8 mouse cellular contexts compared by ENCODE assay signal in genomic region chr5:108677605-108678295, GRCm38 (mm10). TPM values are rescaled to one million over a fixed set of nuclear protein-coding genes. Genes with fewer than 3 reads are reported as not detected.
DNase-seq lines count a peak whose midpoint lies in the region; ATAC-seq and TF ChIP-seq lines count a peak whose summit lies in the region.

No protein-coding gene starts in this region.

- peak overlapping the region; percentile 52 for H3K9ac ChIP-seq in heart, embryonic 15.5 days
- peak overlapping the region; percentile 79 for H3K9ac ChIP-seq in liver, embryonic 13.5 days

- peaks cover 14% of the 10 kb centered on the region for H3K4me1 ChIP-seq in heart, embryonic 15.5 days (replicated peaks)
- H3K4me1 ChIP-seq in liver, embryonic 13.5 days (replicated peaks) = peaks cover 81% of the 10 kb centered on the region
- no peaks in the 10 kb centered on the region for H3K4me1 ChIP-seq in thymus, adult 2 months (replicated peaks; ENCODE audit: control insufficient read depth, insufficient read depth, low read length)

- H3K4me2 ChIP-seq in heart, embryonic 15.5 days = peak overlapping the region; percentile 85
- H3K4me2 ChIP-seq in liver, embryonic 13.5 days = peak overlapping the region; percentile 75

- no peak for TF ChIP-seq CTCF in thymus, adult 2 months (IDR thresholded peaks at IDR 0.05; ENCODE audit: borderline replicate concordance, control insufficient read depth, extremely low read depth, insufficient read depth, low read length, poor library complexity)

- peaks cover 4% of the 10 kb centered on the region; the same call in 1 of the 2 replicates for H3K36me3 ChIP-seq in heart, embryonic 15.5 days
- H3K36me3 ChIP-seq in liver, embryonic 13.5 days = peaks cover 14% of the 10 kb centered on the region
- H3K36me3 ChIP-seq in thymus, adult 2 months (ENCODE audit: control insufficient read depth, insufficient read depth, low read length) = no peaks in the 10 kb centered on the region

- peak overlapping the region; percentile 65 for H3K27ac ChIP-seq in heart, embryonic 15.5 days
- H3K27ac ChIP-seq in liver, embryonic 13.5 days = peak overlapping the region; percentile 96
- no peak overlapping the region for H3K27ac ChIP-seq in thymus, adult 2 months (ENCODE audit: control insufficient read depth, insufficient read depth, low read length)

- ATAC-seq in heart, embryonic 15.5 days (replicated peaks; ENCODE audit: insufficient number of reproducible peaks, insufficient read depth, low FRiP score, low read depth) = peak; percentile 57
- peak; percentile 47 for ATAC-seq in liver, embryonic 13.5 days (ENCODE audit: low read depth)

- DNase-seq in kidney, adult 11 months = peak; percentile 42
- DNase-seq in kidney, adult 8-10 months = no peak
- DNase-seq in embryo, embryonic 9.5 days (ENCODE audit: extremely low spot score) = peak; percentile 79
- DNase-seq in kidney, postnatal 4 days = peak; percentile 74 to 84
- DNase-seq in liver, embryonic 13.5 days = peak; percentile 55
- DNase-seq in retina, embryonic 14.5 days (ENCODE audit: low spot score) = peak; percentile 76
- no peak for DNase-seq in thymus, adult 2 months

- 6% methylated on average over 25 of the region's 25 CpGs for WGBS in heart, embryonic 15.5 days
- WGBS in liver, embryonic 13.5 days (ENCODE audit: insufficient replicate concordance) = 9% methylated on average over 25 of the region's 25 CpGs
- 79% methylated on average over 25 of the region's 25 CpGs for WGBS in thymus, adult 2 months

- no peaks in the 10 kb centered on the region for H3K27me3 ChIP-seq in heart, embryonic 15.5 days
- no peaks in the 10 kb centered on the region for H3K27me3 ChIP-seq in liver, embryonic 13.5 days
- no peaks in the 10 kb centered on the region for H3K27me3 ChIP-seq in thymus, adult 2 months (ENCODE audit: control insufficient read depth, insufficient read depth, low read length)

- H3K9me3 ChIP-seq in heart, embryonic 15.5 days (replicated peaks) = no peaks in the 10 kb centered on the region
- H3K9me3 ChIP-seq in liver, embryonic 13.5 days (replicated peaks) = no peaks in the 10 kb centered on the region

- peak overlapping the region; percentile 44 for H3K4me3 ChIP-seq in heart, embryonic 15.5 days
- H3K4me3 ChIP-seq in liver, embryonic 13.5 days (replicated peaks) = peak overlapping the region; percentile 52
- H3K4me3 ChIP-seq in thymus, adult 2 months (ENCODE audit: control insufficient read depth, insufficient read depth, low read length) = no peak overlapping the region

- no peak for TF ChIP-seq POLR2A in thymus, adult 2 months (IDR thresholded peaks at IDR 0.05; ENCODE audit: control insufficient read depth, extremely low read depth, insufficient read depth, low read length, poor library complexity)

RNA-seq across cellular contexts. Expression of gene Slc26a1, which starts 2.4 kb away (rescaled TPM):
- 0.29 and 0.71 TPM in 2 replicates for polyA plus RNA-seq in heart, embryonic 15.5 days (2015; fragmentation: Nextera tagmentation; extraction: Ambion mirVana)
- polyA plus RNA-seq in liver, embryonic 13.5 days (2015; fragmentation: Nextera tagmentation; extraction: Ambion mirVana) = 12.0 and 12.7 TPM in 2 replicates
- 0.44 and 0.87 TPM in 2 replicates for polyA plus RNA-seq in thymus, adult 2 months (2012; rRNA removed)

RNA-seq across cellular contexts. Expression of gene Dgkq, which starts 8.3 kb away (rescaled TPM):
- polyA plus RNA-seq in heart, embryonic 15.5 days (2015; fragmentation: Nextera tagmentation; extraction: Ambion mirVana) = 6.7 and 7.4 TPM in 2 replicates
- 2.9 and 3.6 TPM in 2 replicates for polyA plus RNA-seq in liver, embryonic 13.5 days (2015; fragmentation: Nextera tagmentation; extraction: Ambion mirVana)
- 39.5 and 45.0 TPM in 2 replicates for polyA plus RNA-seq in thymus, adult 2 months (2012; rRNA removed)

RNA-seq across cellular contexts. Expression of gene Fgfrl1, which starts 14.4 kb away (rescaled TPM):
- polyA plus RNA-seq in heart, embryonic 15.5 days (2015; fragmentation: Nextera tagmentation; extraction: Ambion mirVana) = 14.6 and 20.1 TPM in 2 replicates
- 7.5 and 8.8 TPM in 2 replicates for polyA plus RNA-seq in liver, embryonic 13.5 days (2015; fragmentation: Nextera tagmentation; extraction: Ambion mirVana)
- 22.2 and 26.0 TPM in 2 replicates for polyA plus RNA-seq in thymus, adult 2 months (2012; rRNA removed)

RNA-seq across cellular contexts. Expression of gene Idua, which starts 17.6 kb away (rescaled TPM):
- 13.9 and 15.2 TPM in 2 replicates for polyA plus RNA-seq in heart, embryonic 15.5 days (2015; fragmentation: Nextera tagmentation; extraction: Ambion mirVana)
- 3.4 and 3.8 TPM in 2 replicates for polyA plus RNA-seq in liver, embryonic 13.5 days (2015; fragmentation: Nextera tagmentation; extraction: Ambion mirVana)
- polyA plus RNA-seq in thymus, adult 2 months (2012; rRNA removed) = 34.6 and 35.4 TPM in 2 replicates

RNA-seq across cellular contexts. Expression of gene Tmem175, which starts 48.2 kb away (rescaled TPM):
- polyA plus RNA-seq in heart, embryonic 15.5 days (2015; fragmentation: Nextera tagmentation; extraction: Ambion mirVana) = 14.1 and 18.9 TPM in 2 replicates
- 12.9 and 13.9 TPM in 2 replicates for polyA plus RNA-seq in liver, embryonic 13.5 days (2015; fragmentation: Nextera tagmentation; extraction: Ambion mirVana)
- polyA plus RNA-seq in thymus, adult 2 months (2012; rRNA removed) = 73.3 and 77.3 TPM in 2 replicates

Comparison
In these comparisons a context has a peak if more than half of its experiments do, and no peak if none do; other contexts are left out.
1. DNase-seq: peak in kidney, adult 11 months (single experiment), embryo, embryonic 9.5 days (single experiment), kidney, postnatal 4 days (2 of 2), liver, embryonic 13.5 days (single experiment) and retina, embryonic 14.5 days (single experiment); none in kidney, adult 8-10 months (0 of 2) and thymus, adult 2 months (single experiment).